Mouse (Mus musculus) T-helper 17 cell (primary cell): Measurements from ENCODE around the gene Lekr1.

Source experiments
- in situ Hi-C, 2 experiments: fragments of 300-600 bp; cut with MboI, MseI; formaldehyde crosslinking; loops; 1 replicate in 1 of 2; 2 replicates in 1 of 2; pipeline ENCODE4 v1.15.1; 2025; ENCODE audit warnings: high pct_unique_total_duplicates in 2 of 2

Lekr1 gene

DNA sequence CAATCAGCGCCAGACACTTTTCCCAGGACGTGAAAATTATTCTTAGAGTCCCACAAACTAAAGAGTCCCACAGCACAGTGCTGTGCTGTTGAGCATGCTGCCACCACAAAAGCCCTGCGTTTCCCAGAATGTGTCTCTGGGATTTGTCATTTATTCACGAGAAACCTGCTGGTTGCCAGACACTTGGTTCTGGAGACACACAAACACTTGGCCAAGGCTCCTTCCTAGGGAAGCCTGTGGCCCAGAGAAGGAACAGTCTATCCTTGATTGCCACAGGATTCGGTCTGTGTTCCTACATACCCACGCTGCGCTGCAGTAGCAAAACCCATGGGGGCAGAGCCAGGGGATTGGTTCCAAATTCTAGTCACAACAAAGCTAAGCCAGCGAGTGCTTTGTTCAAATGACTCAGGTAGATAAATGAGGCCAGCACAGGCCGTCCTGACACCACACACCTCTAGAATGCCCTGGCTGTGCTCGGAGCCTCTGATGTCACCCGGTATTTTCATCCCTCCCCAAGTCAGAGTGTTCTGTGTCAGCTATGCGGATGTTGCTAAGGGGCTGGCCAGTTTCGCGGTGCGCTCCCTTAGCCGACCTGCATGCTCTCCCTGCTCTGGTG, 197.8 kb downstream of the Lekr1 start:
- in situ Hi-C loops, result loop anchor here in 1 of 2 experiments (5.0 kb wide), 1 partner anchor 337 kb away; the partner anchor contains the start of gene Tiparp

DNA sequence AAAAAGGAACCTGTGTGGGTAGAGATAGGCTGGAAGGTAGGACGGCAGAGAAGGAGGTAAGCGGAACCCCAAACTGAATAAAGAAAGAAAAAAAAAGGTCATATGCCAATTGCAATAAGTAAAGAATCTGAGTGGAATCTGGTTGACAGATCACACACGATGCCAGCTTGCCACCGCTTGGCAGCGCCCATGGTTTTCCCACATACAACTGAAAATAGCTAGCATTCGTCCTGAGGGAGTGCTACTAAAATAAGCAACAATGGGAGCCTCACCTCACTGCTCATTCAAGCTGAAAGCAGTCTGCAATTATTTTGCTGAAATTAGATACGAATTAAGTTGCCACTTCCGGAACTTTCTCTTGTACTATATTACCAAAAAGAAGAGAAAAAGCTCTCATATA, 202.9 kb downstream of the Lekr1 start:
- in situ Hi-C loops, result no loop called here

DNA sequence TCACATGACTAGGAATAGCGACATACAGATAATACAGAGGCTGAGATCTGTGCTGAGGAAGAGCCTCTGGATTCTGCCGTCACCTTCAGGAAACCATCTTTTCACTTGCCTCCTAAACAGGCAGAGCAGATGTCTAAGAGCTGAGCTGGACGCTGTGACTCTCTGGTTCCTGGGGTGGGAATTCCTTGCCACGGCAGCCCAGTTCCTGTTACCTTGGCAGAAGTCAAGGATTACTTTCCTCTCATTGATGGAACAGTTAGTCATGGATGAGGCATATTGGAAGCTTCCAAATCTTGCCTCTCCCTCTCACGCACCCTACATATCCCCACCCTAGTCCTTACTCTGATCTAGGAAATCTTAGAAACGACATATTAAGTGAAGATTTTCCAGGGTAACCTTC, 203.7 kb downstream of the Lekr1 start:
- in situ Hi-C loops, result no loop called here

- in situ Hi-C loops, result no loop called here
Measured at GRCm38 (mm10) chr3:65871188-65871603, 205.2 kb downstream of the Lekr1 start.

DNA sequence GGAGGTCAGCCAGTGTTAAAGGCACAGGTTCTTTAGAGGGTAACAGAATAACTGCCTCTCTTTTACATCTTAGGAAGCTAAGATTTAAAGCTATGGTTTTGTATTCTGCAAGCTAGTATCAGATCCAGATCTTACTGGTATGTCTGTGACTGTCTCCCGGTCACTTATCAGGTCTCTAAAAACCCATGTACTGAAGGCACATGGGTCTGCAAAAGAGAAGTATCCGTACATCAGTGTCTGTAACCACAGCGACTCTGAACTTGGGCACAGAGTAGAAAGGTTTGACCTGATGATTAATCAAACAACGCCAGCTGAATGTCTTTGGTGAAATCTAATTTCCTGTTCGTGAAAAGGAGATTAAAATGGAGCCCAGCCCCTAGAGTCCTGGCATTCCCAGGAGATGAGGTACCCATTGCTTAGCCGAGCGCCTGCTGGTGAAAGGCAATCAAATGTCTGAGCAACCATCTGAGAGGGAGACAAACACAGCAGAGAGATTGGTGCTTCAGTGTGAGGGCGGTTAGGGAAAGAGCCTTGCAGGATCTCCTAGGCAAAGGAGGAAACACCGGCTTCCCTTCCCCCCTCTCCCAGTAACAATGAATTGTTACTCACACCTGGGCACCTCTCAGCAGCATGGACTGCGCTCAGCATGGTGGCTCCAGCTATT, 205.7 kb downstream of the Lekr1 start:
- in situ Hi-C loops, result no loop called here

GRCm38 (mm10) chr3:65873093-65873830, 207.2 kb downstream of the Lekr1 start:
- in situ Hi-C loops, result no loop called here
